Mouse (Mus musculus) left cerebral cortex, postnatal 10 days (tissue): ENCODE data around the gene Tex52. TPM values are rescaled to one million over a fixed set of nuclear protein-coding genes. Genes with fewer than 3 reads are reported as not detected.

Experiments
- DNase-seq, 2 experiments: peaks; one replicate each; pipeline ENCODE4 v3.0.0; 2021 to 2022; ENCODE audit warnings: low spot score in 2 of 2, mixed read lengths in 1 of 2; ENCODE audit errors: extremely low spot score in 1 of 2
- intact Hi-C: fragments of 180-260 bp; cut with DNase I; formaldehyde crosslinking; loops from one replicate; pipeline ENCODE4 v1.15.1; 2025
- total RNA-seq, 2 experiments: library from RNA; stranded (reverse); gene quantifications; 2 replicates each; pipeline ENCODE4 v1.2.3; 2021

The Tex52 gene
- total RNA-seq, 2 experiments from 2014 or later: not detected

- intact Hi-C loops: no loop called here
- DNase-seq: no peak
Measured at GRCm38 (mm10) chr6:128423496-128424268, 48.4 kb downstream of the Tex52 start.

DNA sequence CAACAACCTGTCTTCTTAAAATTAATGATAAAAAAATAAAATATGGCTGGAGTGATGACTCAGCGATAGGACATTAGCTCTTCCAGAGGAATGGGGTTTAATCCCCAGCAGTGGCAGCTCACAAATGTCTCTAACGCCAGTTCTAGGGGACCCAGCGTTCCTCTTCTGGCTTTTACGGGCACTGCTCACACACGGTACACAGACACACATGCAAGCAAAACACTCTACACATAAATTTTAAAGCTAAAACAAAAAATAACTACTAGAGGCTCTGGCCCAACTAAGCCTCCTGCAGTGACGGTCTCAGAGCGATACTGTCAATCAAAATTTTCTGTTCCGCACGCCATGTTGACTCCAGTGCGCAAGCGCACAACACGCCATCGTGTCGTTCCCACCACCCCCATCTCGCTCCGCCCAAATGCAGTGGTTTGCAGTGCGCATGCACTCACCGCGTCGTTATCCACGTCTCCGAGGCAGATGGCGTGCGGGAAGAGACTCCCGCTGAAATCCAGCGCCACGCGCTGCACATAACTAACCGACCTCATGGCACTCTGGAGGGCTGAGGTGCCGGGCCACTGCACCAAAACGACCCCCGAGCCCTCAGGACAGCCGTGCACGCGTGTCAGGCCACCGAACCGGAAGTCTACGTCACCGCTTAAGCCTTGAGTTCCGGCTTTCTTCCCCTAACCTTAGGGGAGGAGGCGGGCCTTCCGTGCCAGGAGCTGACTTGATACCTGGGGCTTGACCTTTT lies 49.2 kb downstream of the Tex52 start, which contains the start of gene Itfg2:
Gene Itfg2, minus strand, starts transcription at position 663 of the 751 bp plus-strand sequence.
- peak; percentile 95 to 97 for DNase-seq
- intact Hi-C loops: no loop called here

GRCm38 (mm10) chr6:128425046-128425445 lies 49.8 kb downstream of the Tex52 start:
- intact Hi-C loops: no loop called here
- DNase-seq: no peak

DNA sequence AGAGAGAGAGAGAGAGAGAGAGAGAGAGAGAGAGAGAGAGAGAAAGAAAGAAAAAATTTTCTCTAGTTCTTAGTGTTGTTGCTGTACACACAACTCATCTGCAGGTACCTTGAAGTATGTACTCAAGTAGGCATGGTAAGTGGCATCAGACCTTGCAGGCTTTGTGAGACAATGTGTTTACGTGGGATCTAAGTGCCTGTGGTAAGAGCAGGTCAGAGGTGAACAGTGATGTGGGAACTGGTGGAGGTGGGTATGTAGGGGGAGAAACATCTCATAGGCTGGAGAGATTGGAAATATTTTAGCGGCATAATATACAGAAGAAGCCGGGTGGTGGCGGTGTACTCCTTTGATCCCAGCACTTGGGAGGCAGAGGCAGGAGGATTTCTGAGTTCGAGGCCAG lies 52.3 kb downstream of the Tex52 start:
- intact Hi-C loops: no loop called here
- DNase-seq: no peak

GRCm38 (mm10) chr6:128429300-128429699 lies 54.0 kb downstream of the Tex52 start:
- intact Hi-C loops: no loop called here
- DNase-seq: no peak

DNA sequence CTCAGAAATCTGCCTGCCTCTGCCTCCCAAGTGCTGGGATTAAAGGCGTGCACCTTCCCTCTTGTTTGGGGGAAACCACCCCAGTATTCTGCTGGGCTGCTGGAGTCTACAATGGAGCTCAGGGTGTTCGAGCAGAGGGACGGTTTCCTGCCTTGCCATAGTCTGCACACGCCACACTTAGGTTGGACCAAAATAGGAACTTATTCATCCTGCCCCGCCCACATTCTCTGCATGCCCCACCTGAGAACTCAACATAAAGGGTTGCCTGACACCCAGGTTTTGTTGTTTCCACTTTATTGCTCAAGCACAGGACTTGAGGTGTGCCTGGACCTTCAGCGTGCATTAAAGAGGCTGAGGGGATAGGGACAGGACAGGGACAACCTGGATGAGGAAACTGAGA lies 54.6 kb downstream of the Tex52 start:
- intact Hi-C loops: no loop called here
- no peak for DNase-seq

- peak in 1 of 2 experiments; percentile 44 for DNase-seq
- intact Hi-C loops: no loop called here
Measured at GRCm38 (mm10) chr6:128432356-128432915, 57.2 kb downstream of the Tex52 start.

DNA sequence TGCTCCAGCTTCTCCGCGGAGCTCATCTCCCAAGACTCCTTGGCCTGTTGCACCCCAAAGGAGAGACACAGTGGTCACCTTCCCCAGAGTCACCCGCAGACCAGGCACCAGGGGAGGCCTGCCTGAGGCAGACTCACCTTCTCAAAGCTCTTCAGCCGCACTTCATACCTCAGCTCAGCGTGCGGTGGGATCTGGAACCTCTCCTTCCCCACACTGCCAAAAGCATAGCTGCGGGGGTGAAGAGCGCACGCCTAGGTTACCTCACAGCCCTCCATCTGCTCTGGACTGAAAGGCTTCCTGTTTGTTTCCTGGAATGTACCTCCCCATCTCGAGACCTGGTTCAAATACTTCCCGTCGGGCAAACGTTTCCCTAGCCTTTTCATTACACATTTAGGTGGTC lies 58.3 kb downstream of the Tex52 start:
- DNase-seq: no peak
- intact Hi-C loops: no loop called here

Other genes with a start within 250 kb of the Tex52 start
- 10 to 100 TPM; 84.7 to 89.1 TPM for gene Tspan9, start 231.9 kb upstream of the Tex52 start, total RNA-seq
- gene Tead4, start 74.6 kb upstream of the Tex52 start, total RNA-seq: 1 to 10 TPM in 1 of 2 experiments, under 1 TPM in 1; 0.85 to 1.1 TPM
- gene Tulp3, start 19.6 kb upstream of the Tex52 start, total RNA-seq: 10 to 100 TPM; 16.9 to 17.6 TPM
- gene Rhno1, start 12.5 kb upstream of the Tex52 start, total RNA-seq: 10 to 100 TPM; 19.8 to 21.5 TPM
- 1 to 10 TPM; 4.5 to 4.8 TPM for gene Foxm1, start 12.5 kb upstream of the Tex52 start, total RNA-seq
- not detected for gene Gm44596, start within 50 bp of the Tex52 start, total RNA-seq
- 1 to 10 TPM; 5.3 to 5.8 TPM for gene Nrip2, start 23.8 kb downstream of the Tex52 start, total RNA-seq
- 10 to 100 TPM; 21.6 to 30.8 TPM for gene Itfg2, start 49.5 kb downstream of the Tex52 start, total RNA-seq
- gene Fkbp4, start 63.2 kb downstream of the Tex52 start, total RNA-seq: 100 to 1,000 TPM; 130 to 131 TPM
- gene Pzp, start 151.3 kb downstream of the Tex52 start, total RNA-seq: under 1 TPM; 0.15 to 0.73 TPM
- gene A2ml1, start 206.2 kb downstream of the Tex52 start, total RNA-seq: 10 to 100 TPM; 16.1 to 17.9 TPM
- not detected for gene Klrb1a, start 248.1 kb downstream of the Tex52 start, total RNA-seq